Mouse (Mus musculus): Measurements from ENCODE around the gene Gm11541. TPM values are rescaled to one million over a fixed set of nuclear protein-coding genes. Genes with fewer than 3 reads are reported as not detected.
"Not testable (repeated sequence)": the region's sequence is repeated elsewhere in the genome, so short reads cannot be mapped to it uniquely, and the experiment has no call there.

Gm11541 gene
- total and polyA plus RNA-seq, 3 experiments = not detected

DNA sequence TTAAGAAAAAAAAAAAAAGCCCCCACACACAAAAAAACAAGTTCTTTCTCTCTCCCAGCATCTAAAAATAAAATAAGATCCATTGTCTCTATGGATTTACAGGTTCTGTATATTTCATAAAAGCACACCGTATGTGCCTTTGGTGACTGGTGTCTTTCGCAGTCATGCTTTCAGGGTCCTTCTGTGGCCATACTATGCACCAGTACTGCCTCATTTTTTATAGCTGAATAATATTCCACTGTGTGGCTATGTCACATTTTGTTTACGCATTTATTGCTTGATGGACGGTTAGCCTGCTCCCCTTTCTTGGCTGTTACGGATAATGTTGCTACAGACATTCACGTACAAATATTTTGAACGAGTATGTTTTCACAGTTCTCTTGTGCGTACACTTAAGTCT, 51.3 kb downstream of the Gm11541 start:
- H3K4me1 ChIP-seq (ENCODE audit: control insufficient read depth, insufficient read depth, low read length) = no peaks in the 10 kb centered on the region; the same call in none of the 2 replicates
- intact Hi-C loops (cut with DNase I) = no loop called here
- H3K36me3 ChIP-seq (ENCODE audit: control insufficient read depth, insufficient read depth, low read length) = peaks cover 3% of the 10 kb centered on the region; the same call in 1 of the 2 replicates
- 44% methylated on average over 8 of the region's 8 CpGs for WGBS
- TF ChIP-seq POLR2A (IDR thresholded peaks at IDR 0.05; ENCODE audit: insufficient read depth, low read depth, low read length) = no peak
- H3K27ac ChIP-seq = no peak overlapping the region
- DNase-seq = no peak
- no peaks in the 10 kb centered on the region for H3K27me3 ChIP-seq (ENCODE audit: control insufficient read depth, insufficient read depth, low read length)
- no peaks in the 10 kb centered on the region; the same call in 1 of the 2 replicates for H3K79me2 ChIP-seq (replicated peaks; ENCODE audit: control insufficient read depth, insufficient read depth, low read length)
- no peak overlapping the region for H3K4me3 ChIP-seq
- H3K9ac ChIP-seq (ENCODE audit: low read depth, low read length) = no peak overlapping the region

DNA sequence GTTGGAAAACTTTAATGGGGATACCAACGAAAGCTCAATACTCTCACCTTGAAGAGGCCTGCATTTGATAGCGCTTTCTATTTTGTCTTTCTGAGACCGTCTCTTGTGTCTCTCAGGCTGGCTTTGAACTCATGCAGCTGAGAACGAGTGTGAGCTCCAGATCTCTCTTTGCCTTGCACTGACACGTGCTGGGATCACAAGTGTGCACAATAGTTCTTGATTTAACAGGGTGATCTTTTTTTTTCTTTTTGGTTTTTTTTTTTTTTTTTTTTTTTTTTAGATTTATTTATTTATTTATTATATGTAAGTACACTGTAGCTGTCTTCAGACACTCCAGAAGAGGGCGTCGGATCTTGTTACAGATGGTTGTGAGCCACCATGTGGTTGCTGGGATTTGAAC, 53.1 kb downstream of the Gm11541 start:
- intact Hi-C loops (cut with DNase I); H3K36me3 ChIP-seq (ENCODE audit: control insufficient read depth, insufficient read depth, low read length); H3K9ac ChIP-seq (ENCODE audit: low read depth, low read length); H3K4me3 ChIP-seq; H3K79me2 ChIP-seq (replicated peaks; ENCODE audit: control insufficient read depth, insufficient read depth, low read length); DNase-seq; H3K27ac ChIP-seq; H3K4me1 ChIP-seq (ENCODE audit: control insufficient read depth, insufficient read depth, low read length); H3K27me3 ChIP-seq (ENCODE audit: control insufficient read depth, insufficient read depth, low read length): not testable (repeated sequence)
- 91% methylated on average over 7 of the region's 7 CpGs for WGBS

DNA sequence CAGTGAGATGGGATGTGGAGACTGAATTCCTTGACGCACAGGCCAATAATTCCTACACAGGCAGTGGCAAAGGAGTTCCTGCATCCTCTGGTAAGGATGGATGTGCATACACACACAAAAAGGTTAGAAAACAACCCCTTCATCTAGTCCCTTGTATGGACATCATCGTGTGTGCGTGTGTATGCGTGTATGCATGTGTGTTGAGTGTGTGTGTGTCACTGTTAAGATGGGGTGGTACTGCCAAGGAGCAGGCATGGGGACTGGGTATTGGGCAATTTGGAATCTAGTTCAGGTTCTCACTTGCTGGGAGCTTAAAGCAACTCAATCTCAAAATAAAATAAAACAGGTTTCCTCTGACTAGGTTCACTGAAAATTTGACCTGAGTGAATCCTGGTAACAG, 57.8 kb downstream of the Gm11541 start:
- Histone ChIP-seq H3K9ac (ENCODE audit: low read depth, low read length) (no peak overlapping the region), H3K27me3 (ENCODE audit: control insufficient read depth, insufficient read depth, low read length) (no peaks in the 10 kb centered on the region), H3K79me2 (replicated peaks; ENCODE audit: control insufficient read depth, insufficient read depth, low read length) (no peaks in the 10 kb centered on the region), H3K27ac (no peak overlapping the region), H3K36me3 (ENCODE audit: control insufficient read depth, insufficient read depth, low read length) (no peaks in the 10 kb centered on the region), H3K4me1 (ENCODE audit: control insufficient read depth, insufficient read depth, low read length) (no peaks in the 10 kb centered on the region), H3K4me3 (no peak overlapping the region)
- no peak for TF ChIP-seq POLR2A (IDR thresholded peaks at IDR 0.05; ENCODE audit: insufficient read depth, low read depth, low read length)
- TF ChIP-seq EP300 (IDR thresholded peaks at IDR 0.05; ENCODE audit: insufficient read depth, low read depth, low read length) = no peak
- no peak for TF ChIP-seq CTCF (IDR thresholded peaks at IDR 0.05)
- WGBS = 97% methylated on average over 4 of the region's 4 CpGs
- intact Hi-C loops (cut with DNase I) = no loop called here
- no peak for DNase-seq

Other genes with a start within 250 kb of the Gm11541 start
- 10 to 100 TPM; 12.2 to 12.9 TPM for gene Cacna1g, start 230.3 kb downstream of the Gm11541 start, total RNA-seq (2021)
- 63.3 and 64.4 TPM in 2 replicates for gene Cacna1g, start 230.3 kb downstream of the Gm11541 start, polyA plus RNA-seq (2012; rRNA removed)
- under 1 TPM; 0.23 to 0.52 TPM for gene Spata20, start 218.3 kb downstream of the Gm11541 start, total RNA-seq (2021)
- 1.3 and 1.5 TPM in 2 replicates for gene Spata20, start 218.3 kb downstream of the Gm11541 start, polyA plus RNA-seq (2012; rRNA removed)
- 10 to 100 TPM; 28.4 to 31.9 TPM for gene Epn3, start 204.5 kb downstream of the Gm11541 start, total RNA-seq (2021)
- gene Epn3, start 204.5 kb downstream of the Gm11541 start, polyA plus RNA-seq (2012; rRNA removed) = 12.6 and 25.7 TPM in 2 replicates
- gene Mycbpap, start 182.8 kb downstream of the Gm11541 start, total RNA-seq (2021) = 1 to 10 TPM in 1 of 2 experiments, under 1 TPM in 1; 0.89 to 1.1 TPM
- gene Mycbpap, start 182.8 kb downstream of the Gm11541 start, polyA plus RNA-seq (2012; rRNA removed) = 0.32 and 0.72 TPM in 2 replicates
- gene Rsad1, start 155.2 kb downstream of the Gm11541 start, total RNA-seq (2021) = 10 to 100 TPM in 1 of 2 experiments, 1 to 10 TPM in 1; 9.3 to 12.6 TPM
- gene Rsad1, start 155.2 kb downstream of the Gm11541 start, polyA plus RNA-seq (2012; rRNA removed) = 13.7 and 14.1 TPM in 2 replicates
- 1 to 10 TPM; 1.7 to 2.1 TPM for gene Chad, start 139.5 kb downstream of the Gm11541 start, total RNA-seq (2021)
- 8.7 and 16.2 TPM in 2 replicates for gene Chad, start 139.5 kb downstream of the Gm11541 start, polyA plus RNA-seq (2012; rRNA removed)
- 10 to 100 TPM; 19.8 to 26.4 TPM for gene Acsf2, start 102.6 kb downstream of the Gm11541 start, total RNA-seq (2021)
- 21.0 and 24.7 TPM in 2 replicates for gene Acsf2, start 102.6 kb downstream of the Gm11541 start, polyA plus RNA-seq (2012; rRNA removed)
- 10 to 100 TPM; 31.5 to 32.0 TPM for gene Lrrc59, start 74.7 kb downstream of the Gm11541 start, total RNA-seq (2021)
- 25.3 and 31.9 TPM in 2 replicates for gene Lrrc59, start 74.7 kb downstream of the Gm11541 start, polyA plus RNA-seq (2012; rRNA removed)
- gene Mrpl27, start 50.7 kb downstream of the Gm11541 start, total RNA-seq (2021) = 10 to 100 TPM; 54.9 to 59.5 TPM
- gene Mrpl27, start 50.7 kb downstream of the Gm11541 start, polyA plus RNA-seq (2012; rRNA removed) = 67.0 and 74.1 TPM in 2 replicates
- not detected for gene Eme1, start 50.5 kb downstream of the Gm11541 start, total RNA-seq (2021)
- 0.12 and 0.14 TPM in 2 replicates for gene Eme1, start 50.5 kb downstream of the Gm11541 start, polyA plus RNA-seq (2012; rRNA removed)
- 1 to 10 TPM; 7.2 to 7.9 TPM for gene Xylt2, start 27.0 kb downstream of the Gm11541 start, total RNA-seq (2021)
- 11.6 and 12.1 TPM in 2 replicates for gene Xylt2, start 27.0 kb downstream of the Gm11541 start, polyA plus RNA-seq (2012; rRNA removed)
- 1 to 10 TPM in 1 of 2 experiments, under 1 TPM in 1; 0.97 to 1.0 TPM for gene Cdc34b, start 37.3 kb upstream of the Gm11541 start, total RNA-seq (2021)
- gene Cdc34b, start 37.3 kb upstream of the Gm11541 start, polyA plus RNA-seq (2012; rRNA removed) = 0.12 TPM in 1 of 2 replicates, not detected in the other
- not detected for gene Tmem92, start 78.2 kb upstream of the Gm11541 start, total RNA-seq (2021)
- not detected in 2 replicates for gene Tmem92, start 78.2 kb upstream of the Gm11541 start, polyA plus RNA-seq (2012; rRNA removed)
- 10 to 100 TPM; 51.1 to 82.4 TPM for gene Col1a1, start 231.7 kb upstream of the Gm11541 start, total RNA-seq (2021)
- 48.7 and 67.7 TPM in 2 replicates for gene Col1a1, start 231.7 kb upstream of the Gm11541 start, polyA plus RNA-seq (2012; rRNA removed)